Mouse (Mus musculus) bone marrow macrophage, adult 2 months (primary cell): ENCODE results near the gene Ckm. TPM values are rescaled to one million over a fixed set of nuclear protein-coding genes. Genes with fewer than 3 reads are reported as not detected.

ENCODE experiments used
- H3K27ac ChIP-seq: 2 replicates; pipeline ENCODE4 v1.5.1; 2012; ENCODE audit warnings: low read depth, low read length; ENCODE audit not compliant: insufficient read depth
- H3K4me1 ChIP-seq: 2 replicates; pipeline ENCODE4 v1.6.1; 2012; ENCODE audit warnings: low read length; ENCODE audit not compliant: control insufficient read depth, insufficient read depth
- H3K4me3 ChIP-seq: 2 replicates; pipeline ENCODE4 v1.5.1; 2012; ENCODE audit warnings: mild to moderate bottlenecking, low read length, moderate library complexity; ENCODE audit not compliant: insufficient read depth
- CTCF ChIP-seq: IDR thresholded peaks from 2 replicates; pipeline ENCODE4 v1.5.1; 2012; ENCODE audit warnings: low read depth, mild to moderate bottlenecking, low read length, moderate library complexity
- POLR2A ChIP-seq: IDR thresholded peaks from 2 replicates; pipeline ENCODE4 v1.6.1; 2012; ENCODE audit warnings: mild to moderate bottlenecking, low read depth, low read length, borderline replicate concordance
- polyA plus RNA-seq: library from polyadenylated mRNA; stranded (reverse); fragments of >200 nt; gene quantifications from 2 replicates; pipeline ENCODE4 v1.2.4, GENCODE M21; 2012; ENCODE audit not compliant: missing spikeins, insufficient read depth, insufficient read length

The Ckm gene
- polyA plus RNA-seq, 1 experiment: not detected

DNA sequence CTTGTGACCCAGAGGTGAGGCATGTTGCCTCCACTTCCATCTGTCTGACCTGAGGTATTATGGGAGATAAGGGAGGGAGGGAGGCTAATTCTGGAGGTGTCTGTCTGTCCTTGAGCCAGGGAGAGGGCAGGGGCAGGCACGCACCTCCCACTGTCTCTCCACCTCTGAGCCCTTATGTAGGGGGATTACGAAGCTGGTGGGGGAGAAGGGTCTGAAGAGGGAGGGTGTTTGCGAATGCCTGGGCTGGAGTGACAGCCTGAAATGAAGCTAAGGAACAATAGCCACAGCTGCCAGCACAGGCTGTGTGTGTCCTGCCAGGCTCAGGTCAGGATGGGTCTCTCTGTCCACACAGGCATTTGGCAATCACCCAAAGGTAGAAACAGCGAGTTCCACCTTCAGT, 42.3 kb upstream of the Ckm start:
- Histone ChIP-seq H3K4me1 (peaks cover 9% of the 10 kb centered on the region), H3K4me3 (no peak overlapping the region), H3K27ac (no peak overlapping the region)
- TF ChIP-seq CTCF: no peak
- no peak for TF ChIP-seq POLR2A

DNA sequence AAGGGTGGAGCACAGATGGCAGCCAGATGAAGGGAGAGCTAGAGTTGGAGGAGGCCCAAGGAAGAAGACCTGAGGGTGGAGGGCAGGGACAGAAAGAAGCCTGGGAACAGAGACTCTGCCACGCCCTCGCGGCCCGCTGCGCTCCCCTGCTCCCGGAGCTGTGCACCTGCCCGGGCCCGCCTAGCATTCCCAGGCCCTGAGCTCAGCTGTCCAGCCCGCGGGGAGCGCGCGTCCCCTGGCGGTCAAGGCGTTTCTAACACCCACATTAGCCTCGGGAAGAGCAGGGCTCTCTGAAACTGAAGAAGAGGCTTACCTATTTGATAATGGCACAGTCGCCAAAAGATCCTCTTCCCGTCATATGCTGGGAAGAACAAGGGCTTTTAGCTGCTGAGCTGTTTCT, 40.7 kb upstream of the Ckm start:
- TF ChIP-seq POLR2A (no peak), CTCF (peak; percentile 67)
- H3K27ac ChIP-seq: no peak overlapping the region
- no peaks in the 10 kb centered on the region for H3K4me1 ChIP-seq
- no peak overlapping the region for H3K4me3 ChIP-seq

DNA sequence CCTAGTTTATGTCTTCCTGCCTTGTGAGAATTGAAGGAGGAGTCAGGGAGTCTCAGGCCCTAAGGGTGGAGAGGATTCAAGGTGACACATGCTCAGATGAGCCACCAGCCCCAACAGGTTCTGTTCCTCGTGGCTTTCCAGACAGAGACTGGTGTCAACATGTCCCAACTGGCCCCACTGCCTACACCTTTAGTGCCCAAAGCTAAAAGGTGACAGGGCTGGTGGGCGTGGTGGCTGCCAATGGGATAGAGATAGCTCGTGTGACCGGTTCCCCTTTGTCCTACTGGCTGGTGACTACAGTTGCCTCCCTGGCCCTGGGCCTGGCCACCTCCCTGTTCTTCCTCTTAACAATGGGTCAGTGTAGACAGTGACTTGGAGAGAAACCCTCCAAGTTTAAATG, 39.2 kb upstream of the Ckm start:
- H3K4me3 ChIP-seq: no peak overlapping the region
- no peaks in the 10 kb centered on the region for H3K4me1 ChIP-seq

DNA sequence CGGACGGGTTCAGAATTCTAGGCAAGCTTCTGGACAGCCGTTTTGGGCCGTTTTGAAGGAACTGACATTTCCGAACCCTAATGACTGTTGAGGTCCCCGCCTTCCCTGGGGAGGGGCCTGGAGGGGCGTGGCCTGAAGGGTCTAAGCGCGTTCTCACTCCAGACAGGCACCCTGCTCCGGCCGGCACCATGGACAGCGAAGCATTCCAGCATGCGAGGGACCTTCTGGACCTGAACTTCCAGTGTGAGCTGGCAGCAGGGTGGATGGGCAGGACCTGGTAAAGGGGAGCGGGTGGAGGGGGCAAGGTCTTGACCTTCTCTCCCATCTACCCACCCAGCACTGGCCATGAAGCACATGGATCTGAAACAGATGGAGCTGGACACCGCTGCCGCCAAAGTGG, 36.2 kb upstream of the Ckm start:
- TF ChIP-seq POLR2A (no peak), CTCF (no peak)
- no peaks in the 10 kb centered on the region for H3K4me1 ChIP-seq
- no peak overlapping the region for H3K27ac ChIP-seq
- no peak overlapping the region for H3K4me3 ChIP-seq

More for the DNA sequence above, 39.2 kb upstream of the Ckm start:
- no peak for TF ChIP-seq CTCF
- no peak for TF ChIP-seq POLR2A
- no peak overlapping the region for H3K27ac ChIP-seq

DNA sequence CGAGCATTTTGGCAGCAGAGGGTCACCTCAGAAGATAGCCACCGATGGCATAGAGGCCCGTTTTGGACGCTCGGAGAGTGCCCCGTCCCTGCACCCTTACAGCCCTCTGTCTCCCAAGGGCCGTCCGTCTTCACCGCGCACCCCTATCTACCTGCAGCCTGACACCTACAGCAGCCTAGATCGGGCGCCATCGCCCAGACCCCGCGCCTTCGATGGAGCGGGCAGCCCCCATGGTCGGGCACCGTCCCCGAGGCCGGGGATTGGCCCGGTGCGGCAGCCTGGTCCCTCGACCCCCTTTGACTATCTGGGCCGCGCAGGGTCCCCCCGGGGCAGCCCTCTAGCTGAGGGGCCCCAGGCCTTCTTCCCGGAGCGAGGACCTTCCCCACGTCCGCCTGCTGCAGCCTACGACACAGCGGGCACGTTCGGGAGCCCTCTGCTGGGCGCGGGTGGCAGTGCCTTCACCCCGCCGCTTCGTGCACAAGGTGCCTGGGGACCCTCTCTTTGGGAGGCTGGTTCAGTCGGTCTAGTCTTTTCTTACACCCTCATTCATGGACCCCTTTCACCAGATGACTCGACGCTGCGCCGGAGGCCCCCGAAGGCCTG, 34.7 kb upstream of the Ckm start:
- H3K4me3 ChIP-seq: no peak overlapping the region
- no peaks in the 10 kb centered on the region for H3K4me1 ChIP-seq
- TF ChIP-seq CTCF (peak; percentile 38; the same call in 1 of the 2 replicates), POLR2A (no peak)
- H3K27ac ChIP-seq: no peak overlapping the region

DNA sequence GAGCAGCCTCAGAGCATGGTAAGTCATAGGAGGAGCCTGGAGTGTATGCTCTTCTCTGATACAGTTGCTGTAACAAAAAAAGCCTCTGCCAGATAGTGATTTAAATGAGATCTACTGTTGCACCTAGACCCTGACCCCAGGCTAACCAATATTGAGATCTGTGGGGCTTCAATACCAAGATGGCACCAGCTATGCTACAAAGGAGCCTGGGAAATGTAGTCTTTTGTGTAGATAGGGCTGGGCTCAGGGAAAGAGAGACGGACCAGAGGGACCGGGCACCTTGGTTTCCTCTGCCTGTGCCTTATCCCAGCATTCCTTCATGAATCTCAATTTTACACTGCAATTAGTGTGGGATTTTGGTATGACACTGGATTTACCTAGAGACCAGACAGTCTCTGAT, 31.2 kb upstream of the Ckm start:
- H3K4me1 ChIP-seq: no peaks in the 10 kb centered on the region
- H3K27ac ChIP-seq: no peak overlapping the region
- H3K4me3 ChIP-seq: no peak overlapping the region
- TF ChIP-seq CTCF: no peak
- no peak for TF ChIP-seq POLR2A

DNA sequence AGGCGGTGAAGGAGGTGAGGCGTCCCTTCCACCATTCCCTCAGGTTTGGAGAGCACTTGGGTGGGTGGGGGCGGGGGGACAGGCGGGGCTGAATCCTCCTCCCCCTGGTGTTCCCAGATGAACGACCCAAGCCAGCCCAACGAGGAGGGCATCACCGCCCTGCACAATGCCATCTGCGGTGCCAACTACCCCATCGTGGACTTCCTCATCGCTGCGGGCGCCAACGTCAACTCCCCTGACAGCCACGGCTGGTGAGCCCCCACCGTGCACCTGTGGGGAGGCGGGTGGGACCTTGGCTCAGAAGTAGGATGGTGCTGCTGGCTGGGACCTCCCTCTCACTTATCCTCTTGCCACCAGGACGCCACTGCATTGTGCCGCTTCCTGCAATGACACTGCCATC, 29.2 kb upstream of the Ckm start:
- no peak for TF ChIP-seq CTCF
- no peak for TF ChIP-seq POLR2A
- no peak overlapping the region for H3K27ac ChIP-seq
- no peaks in the 10 kb centered on the region for H3K4me1 ChIP-seq
- no peak overlapping the region for H3K4me3 ChIP-seq

DNA sequence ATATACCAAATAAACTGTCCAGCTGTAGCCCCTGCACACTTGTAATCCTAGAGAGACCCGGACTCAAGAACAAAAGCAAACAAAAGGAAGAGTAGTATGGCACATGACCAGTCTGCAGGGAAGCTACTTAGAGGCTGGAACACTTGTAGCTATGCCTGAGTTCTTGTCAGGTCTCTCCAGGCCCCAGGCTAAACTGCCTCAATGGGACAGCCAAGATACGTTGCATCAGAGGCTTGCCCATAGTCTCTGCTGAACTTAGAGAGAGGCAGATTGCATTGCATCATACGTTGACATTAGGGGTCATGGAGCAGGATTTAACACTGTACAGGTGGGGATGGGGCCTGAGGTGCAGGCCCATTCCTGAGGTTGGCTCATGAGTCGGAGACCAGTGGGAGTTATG, 28.6 kb upstream of the Ckm start:
- no peaks in the 10 kb centered on the region for H3K4me1 ChIP-seq
- no peak overlapping the region for H3K4me3 ChIP-seq
- H3K27ac ChIP-seq: no peak overlapping the region
- TF ChIP-seq POLR2A (no peak), CTCF (no peak)

DNA sequence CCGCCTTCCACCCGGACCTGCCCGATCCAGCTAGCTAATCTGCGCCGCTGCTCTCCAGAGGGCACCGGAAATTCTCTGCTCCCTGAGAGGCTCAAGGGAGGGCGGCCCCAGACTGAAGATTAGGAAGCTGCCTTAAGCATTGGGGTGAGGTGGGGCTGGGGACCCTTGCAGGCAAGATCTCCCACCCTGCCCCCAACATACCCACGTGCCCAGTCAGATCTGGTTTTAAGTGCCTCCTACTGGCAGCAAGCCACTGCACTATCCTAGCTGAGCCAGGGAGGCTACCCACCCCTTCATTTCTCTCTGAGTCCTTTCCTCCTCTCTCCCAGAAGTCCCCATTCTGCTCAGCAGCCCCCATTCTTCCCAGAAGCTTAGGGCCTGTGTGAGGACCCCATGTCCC, 26.5 kb upstream of the Ckm start:
- H3K4me3 ChIP-seq: no peak overlapping the region
- H3K4me1 ChIP-seq: no peaks in the 10 kb centered on the region
- no peak for TF ChIP-seq POLR2A
- TF ChIP-seq CTCF: no peak
- H3K27ac ChIP-seq: no peak overlapping the region

DNA sequence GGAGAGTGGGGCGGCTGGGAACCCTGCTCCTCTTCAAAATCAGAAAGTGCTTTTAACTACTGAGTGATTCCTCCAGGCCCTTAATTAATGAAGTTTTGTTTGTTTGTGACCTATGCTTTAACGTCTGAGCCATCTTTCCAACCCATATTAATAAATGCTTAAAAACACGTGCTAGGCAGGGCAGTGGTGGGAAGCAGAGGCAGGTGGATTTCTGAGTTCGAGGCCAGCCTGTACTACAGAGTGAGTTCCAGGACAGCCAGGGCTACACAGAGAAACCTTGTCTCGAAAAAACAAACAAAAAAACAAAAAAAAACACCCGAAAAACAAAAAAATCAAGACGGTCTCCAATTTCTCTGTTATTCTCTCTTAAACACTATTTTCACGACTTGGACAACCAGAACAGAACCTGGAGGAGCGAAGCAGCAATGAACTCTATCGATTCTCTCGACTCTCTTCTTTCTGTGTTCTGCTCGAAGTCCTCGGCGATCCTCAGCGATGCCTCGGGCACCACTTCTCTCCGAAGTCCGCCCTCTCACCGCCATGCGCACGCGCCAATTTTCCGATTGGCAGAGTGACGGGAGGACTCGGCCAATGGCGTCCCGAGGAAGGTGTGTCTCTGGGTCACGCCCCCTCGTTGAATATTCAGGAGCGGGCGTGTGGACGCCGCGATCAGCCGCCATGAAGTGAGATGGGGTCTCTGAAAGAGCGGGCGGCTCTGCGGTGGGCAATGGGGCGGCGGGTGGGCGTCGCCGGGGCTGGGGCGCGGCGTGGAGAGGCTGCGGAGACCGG, 23.0 kb upstream of the Ckm start, which contains the start of gene Ercc2:
TSS of gene Ercc2 (plus strand) at position 634 of the 789 bp plus-strand sequence.
- Histone ChIP-seq H3K27ac (no peak within 1 kb of the TSS), H3K4me1 (no peaks in the 10 kb centered on the region), H3K4me3 (peak within 1 kb of the TSS; percentile 94)
- no peak for TF ChIP-seq POLR2A
- TF ChIP-seq CTCF: no peak

DNA sequence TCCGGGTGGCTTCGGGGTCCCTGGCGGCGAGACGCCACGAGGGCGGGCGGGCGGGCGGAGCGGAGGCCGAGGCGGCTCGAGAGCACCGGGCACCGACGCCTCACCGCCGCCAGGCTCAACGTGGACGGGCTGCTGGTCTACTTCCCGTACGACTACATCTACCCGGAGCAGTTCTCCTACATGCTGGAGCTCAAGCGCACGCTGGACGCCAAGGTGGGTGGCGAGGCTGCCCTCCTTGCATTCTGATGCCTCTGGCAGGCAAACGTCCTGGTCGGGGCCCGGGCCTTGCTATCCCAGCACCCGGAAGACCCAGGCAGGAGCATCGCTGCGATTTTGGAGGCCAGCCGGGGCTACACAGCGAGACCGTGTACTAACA, 22.4 kb upstream of the Ckm start:
- no peak for TF ChIP-seq CTCF
- TF ChIP-seq POLR2A: no peak
- no peak overlapping the region for H3K27ac ChIP-seq
- H3K4me1 ChIP-seq: no peaks in the 10 kb centered on the region
- H3K4me3 ChIP-seq: peak overlapping the region; percentile 94

DNA sequence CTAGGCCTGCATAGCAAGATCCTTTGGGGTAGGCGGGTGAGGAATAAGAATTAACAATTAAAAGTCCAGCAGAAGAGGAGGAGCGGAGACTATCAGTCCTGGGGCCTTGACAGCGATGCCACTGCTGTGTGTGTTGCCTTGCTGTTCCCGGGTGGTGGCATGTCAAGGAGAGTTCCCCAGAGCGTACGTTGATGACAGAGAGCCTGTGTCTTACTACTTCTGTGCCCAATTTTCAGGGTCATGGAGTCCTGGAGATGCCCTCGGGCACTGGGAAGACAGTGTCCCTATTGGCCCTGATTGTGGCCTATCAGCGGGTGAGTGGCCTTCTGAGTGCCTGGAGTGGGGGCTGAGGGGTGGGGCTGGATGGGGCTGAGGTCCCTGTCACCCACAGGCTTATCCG, 20.9 kb upstream of the Ckm start:
- H3K4me3 ChIP-seq: no peak overlapping the region
- TF ChIP-seq CTCF (no peak), POLR2A (no peak)
- H3K27ac ChIP-seq: no peak overlapping the region
- H3K4me1 ChIP-seq: no peaks in the 10 kb centered on the region
